Mouse (Mus musculus) embryonic fibroblast, embryonic 13.5 days (primary cell): ENCODE data around the gene Tmem44.

Experiments used
- CTCF ChIP-seq: IDR thresholded peaks from 2 replicates; pipeline ENCODE4 v1.5.1; 2011; ENCODE audit warnings: mild to moderate bottlenecking, control low read depth, low read length, moderate library complexity, borderline replicate concordance; ENCODE audit not compliant: insufficient read depth
- POLR2A ChIP-seq: IDR thresholded peaks from 2 replicates; pipeline ENCODE4 v1.6.1; 2011; ENCODE audit warnings: low read depth, mild to moderate bottlenecking, control low read depth, low read length, moderate library complexity

DNA sequence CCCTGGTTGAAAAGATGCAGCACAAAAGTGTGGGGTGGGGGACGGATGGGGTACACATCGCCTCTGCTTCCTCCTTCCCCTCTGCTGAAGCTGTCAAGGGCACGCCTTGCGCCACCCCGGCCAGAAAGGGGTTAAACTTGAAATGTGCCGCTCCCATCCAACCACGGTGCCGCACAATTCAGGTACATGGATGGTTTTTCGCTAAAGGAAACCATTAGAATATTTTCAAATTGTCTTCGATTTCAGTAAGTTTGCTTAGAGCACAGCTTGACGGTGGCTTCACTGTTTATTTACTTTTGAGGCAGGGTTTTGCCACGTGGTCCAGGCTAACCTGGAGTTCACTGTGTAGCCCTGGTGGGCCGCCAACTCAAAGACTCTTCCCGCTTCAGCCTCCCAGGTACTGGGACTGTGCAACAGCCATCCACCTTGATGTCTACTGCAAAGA is at the start of gene Tmem44:
- TF ChIP-seq POLR2A = no peak
- TF ChIP-seq CTCF = no peak
